Mouse (Mus musculus) v-Abl transformed pro-B cells (cell line): ENCODE data around the gene Krcc1.
"Not testable (repeated sequence)": the region's sequence is repeated elsewhere in the genome, so short reads cannot be mapped to it uniquely, and the experiment has no call there.

Experiments used
- in situ Hi-C, 2 experiments: fragments of 400-800 bp; cut with MboI; formaldehyde crosslinking; loops; one replicate each; pipeline ENCODE4 v1.15.1; 2025; ENCODE audit not compliant: unreplicated experiment in 2 of 2

The Krcc1 gene

GRCm38 (mm10) chr6:71329881-71330280 is 58.4 kb downstream of the Krcc1 start:
- in situ Hi-C loops, result no loop called here

GRCm38 (mm10) chr6:71330486-71330885 is 59.0 kb downstream of the Krcc1 start:
- in situ Hi-C loops, result no loop called here

- in situ Hi-C loops, result not testable (repeated sequence)
Observed at GRCm38 (mm10) chr6:71331491-71331890, 60.0 kb downstream of the Krcc1 start.

- in situ Hi-C loops, result no loop called here
Observed at GRCm38 (mm10) chr6:71332236-71332965, 60.9 kb downstream of the Krcc1 start.

GRCm38 (mm10) chr6:71333031-71333430 is 61.6 kb downstream of the Krcc1 start:
- in situ Hi-C loops, result no loop called here

- in situ Hi-C loops, result no loop called here
Observed at GRCm38 (mm10) chr6:71333578-71334273, 62.2 kb downstream of the Krcc1 start.
